Mouse (Mus musculus) intestine, embryonic 14.5 days (tissue): Measurements from ENCODE around the gene Gps2. TPM values are rescaled to one million over a fixed set of nuclear protein-coding genes. Genes with fewer than 3 reads are reported as not detected.

ENCODE experiments used
- ATAC-seq: fragments of 200-750 bp; cut with Nextera tagmentation; replicated peaks from 2 replicates; pipeline ENCODE4 v1.8.0; 2017; ENCODE audit warnings: low read depth, moderate number of reproducible peaks, moderate TSS enrichment, moderate library complexity; ENCODE audit not compliant: low FRiP score, low TSS enrichment
- DNase-seq: peaks from one replicate; pipeline ENCODE4 v3.0.0-alpha.2; 2018; ENCODE audit warnings: low spot score
- H3K27ac ChIP-seq: fragments of 300-500 bp; sonication (generic); 2 replicates; pipeline ENCODE4 v1.5.1; 2014; ENCODE audit warnings: low read depth, mild to moderate bottlenecking, control low read depth
- H3K27me3 ChIP-seq: fragments of 300-500 bp; sonication (generic); replicated peaks from 2 replicates; pipeline ENCODE4 v1.6.1; 2014; ENCODE audit warnings: low read length, control low read depth; ENCODE audit not compliant: control insufficient read depth, insufficient read depth
- H3K36me3 ChIP-seq: fragments of 300-500 bp; sonication (generic); 2 replicates; pipeline ENCODE4 v1.6.1; 2014; ENCODE audit warnings: low read length, control low read depth; ENCODE audit not compliant: control insufficient read depth, insufficient read depth
- H3K4me1 ChIP-seq: fragments of 300-500 bp; sonication (generic); replicated peaks from 2 replicates; pipeline ENCODE4 v1.6.1; 2014; ENCODE audit warnings: low read length, control low read depth, mixed read lengths; ENCODE audit not compliant: control insufficient read depth, insufficient read depth
- H3K4me2 ChIP-seq: fragments of 300-500 bp; sonication (generic); 2 replicates; pipeline ENCODE4 v1.6.1; 2014; ENCODE audit warnings: low read length
- H3K4me3 ChIP-seq: fragments of 300-500 bp; sonication (generic); 2 replicates; pipeline ENCODE4 v1.5.1; 2014; ENCODE audit warnings: low read depth, low read length, control low read depth, mixed read lengths
- H3K9ac ChIP-seq: fragments of 300-500 bp; sonication (generic); 2 replicates; pipeline ENCODE4 v1.6.1; 2014; ENCODE audit warnings: mild to moderate bottlenecking, low read length
- H3K9me3 ChIP-seq: fragments of 300-500 bp; sonication (generic); 2 replicates; pipeline ENCODE4 v1.6.1; 2016; ENCODE audit warnings: low read length, control low read depth; ENCODE audit not compliant: control insufficient read depth
- WGBS: fragments of 180-500 bp; shearing (Covaris S2); extraction: QIAGEN DNeasy Blood & Tissue Kit; methylation state at CpG from one replicate; pipeline ENCODE4 v1.1.7; 2014; 5-methylcytosine and 5-hydroxymethylcytosine counted together
- polyA plus RNA-seq: library from polyadenylated mRNA; unstranded; fragments of >200 nt; fragmentation: Nextera tagmentation; extraction: Ambion mirVana; gene quantifications from 2 replicates; pipeline ENCODE4 v1.2.1, GENCODE M21; 2014

The Gps2 gene
- polyA plus RNA-seq, 1 experiment from 2014 or later = 71.2 TPM

GRCm38 (mm10) chr11:69900471-69901405 lies 12.9 kb upstream of the Gps2 start, which contains the start of the genes 2810408A11Rik and Neurl4:
Gene 2810408A11Rik, minus strand, starts transcription at chr11:69900987.
Gene Neurl4, plus strand, starts transcription at chr11:69901072.
- Histone ChIP-seq H3K27ac (peak within 1 kb of the TSS; percentile 98), H3K27me3 (no peaks in the 10 kb centered on the region), H3K36me3 (peaks cover 27% of the 10 kb centered on the region), H3K9ac (peak within 1 kb of the TSS; percentile 92), H3K9me3 (no peaks in the 10 kb centered on the region), H3K4me3 (peak within 1 kb of the TSS; percentile 70), H3K4me2 (peak within 1 kb of the TSS; percentile 76), H3K4me1 (peaks cover 23% of the 10 kb centered on the region)
- WGBS = under 1% methylated on average over 38 of the region's 38 CpGs
- ATAC-seq (peak; percentile 92), DNase-seq (peak; percentile 94)

- Histone ChIP-seq H3K9me3 (no peaks in the 10 kb centered on the region), H3K36me3 (peaks cover 34% of the 10 kb centered on the region), H3K4me3 (peak overlapping the region; percentile 70), H3K27ac (peak overlapping the region; percentile 98), H3K4me2 (peak overlapping the region; percentile 76), H3K9ac (peak overlapping the region; percentile 92), H3K4me1 (peaks cover 23% of the 10 kb centered on the region), H3K27me3 (no peaks in the 10 kb centered on the region)
- ATAC-seq (peak; percentile 85), DNase-seq (no peak)
- WGBS = under 1% methylated on average over 42 of the region's 42 CpGs
Observed at GRCm38 (mm10) chr11:69901406-69901846, 12.3 kb upstream of the Gps2 start.

GRCm38 (mm10) chr11:69901993-69902392 lies 11.7 kb upstream of the Gps2 start:
- peak overlapping the region; percentile 76 for H3K4me2 ChIP-seq
- peak overlapping the region; percentile 92 for H3K9ac ChIP-seq
- ATAC-seq (peak; percentile 2; the same call in 1 of the 2 replicates), DNase-seq (no peak)
- peaks cover 39% of the 10 kb centered on the region for H3K36me3 ChIP-seq
- peaks cover 23% of the 10 kb centered on the region for H3K4me1 ChIP-seq
- peak overlapping the region; percentile 98 for H3K27ac ChIP-seq
- peak overlapping the region; percentile 70 for H3K4me3 ChIP-seq
- no peaks in the 10 kb centered on the region for H3K9me3 ChIP-seq
- H3K27me3 ChIP-seq = no peaks in the 10 kb centered on the region
- WGBS = under 1% methylated on average over 39 of the region's 39 CpGs

GRCm38 (mm10) chr11:69902972-69903371 lies 10.7 kb upstream of the Gps2 start:
- H3K4me1 ChIP-seq = peaks cover 23% of the 10 kb centered on the region
- no peak overlapping the region for H3K27ac ChIP-seq
- peak overlapping the region; percentile 76 for H3K4me2 ChIP-seq
- 85% methylated on average over 13 of the region's 13 CpGs for WGBS
- peak overlapping the region; percentile 92; the same call in 1 of the 2 replicates for H3K9ac ChIP-seq
- no peak for ATAC-seq
- H3K9me3 ChIP-seq = no peaks in the 10 kb centered on the region
- DNase-seq = no peak
- H3K4me3 ChIP-seq = peak overlapping the region; percentile 70
- peaks cover 49% of the 10 kb centered on the region for H3K36me3 ChIP-seq
- H3K27me3 ChIP-seq = no peaks in the 10 kb centered on the region

GRCm38 (mm10) chr11:69904311-69904710 lies 9.4 kb upstream of the Gps2 start:
- Histone ChIP-seq H3K9ac (no peak overlapping the region), H3K27me3 (no peaks in the 10 kb centered on the region), H3K27ac (no peak overlapping the region), H3K4me3 (no peak overlapping the region), H3K36me3 (peaks cover 62% of the 10 kb centered on the region), H3K4me2 (no peak overlapping the region), H3K9me3 (no peaks in the 10 kb centered on the region), H3K4me1 (peaks cover 19% of the 10 kb centered on the region)
- no peak for DNase-seq
- no peak for ATAC-seq
- 96% methylated on average over 9 of the region's 9 CpGs for WGBS

- no peak overlapping the region for H3K27ac ChIP-seq
- peaks cover 98% of the 10 kb centered on the region for H3K36me3 ChIP-seq
- no peak for DNase-seq
- no peaks in the 10 kb centered on the region for H3K4me1 ChIP-seq
- no peaks in the 10 kb centered on the region for H3K9me3 ChIP-seq
- ATAC-seq = no peak
- H3K9ac ChIP-seq = no peak overlapping the region
- no peaks in the 10 kb centered on the region for H3K27me3 ChIP-seq
- WGBS = 95% methylated on average over 11 of the region's 11 CpGs
- no peak overlapping the region for H3K4me3 ChIP-seq
- no peak overlapping the region for H3K4me2 ChIP-seq
Observed at GRCm38 (mm10) chr11:69908645-69909044, 5.0 kb upstream of the Gps2 start.

- no peak overlapping the region for H3K4me3 ChIP-seq
- no peak for ATAC-seq
- no peak overlapping the region for H3K4me2 ChIP-seq
- no peak overlapping the region for H3K27ac ChIP-seq
- no peaks in the 10 kb centered on the region for H3K4me1 ChIP-seq
- peaks cover 93% of the 10 kb centered on the region for H3K36me3 ChIP-seq
- 86% methylated on average over 5 of the region's 5 CpGs for WGBS
- H3K9ac ChIP-seq = no peak overlapping the region
- H3K9me3 ChIP-seq = no peaks in the 10 kb centered on the region
- DNase-seq = no peak
- no peaks in the 10 kb centered on the region for H3K27me3 ChIP-seq
Observed at GRCm38 (mm10) chr11:69909174-69909573, 4.5 kb upstream of the Gps2 start.

GRCm38 (mm10) chr11:69910177-69910576 lies 3.5 kb upstream of the Gps2 start:
- Histone ChIP-seq H3K4me3 (no peak overlapping the region), H3K4me2 (no peak overlapping the region), H3K27ac (no peak overlapping the region), H3K27me3 (no peaks in the 10 kb centered on the region), H3K9me3 (no peaks in the 10 kb centered on the region), H3K4me1 (peaks cover 7% of the 10 kb centered on the region), H3K36me3 (peaks cover 88% of the 10 kb centered on the region), H3K9ac (no peak overlapping the region)
- WGBS = 94% methylated on average over 8 of the region's 8 CpGs
- ATAC-seq (no peak), DNase-seq (no peak)
